Mouse (Mus musculus): ENCODE results near the gene Ogdh. TPM values are rescaled to one million over a fixed set of nuclear protein-coding genes. Genes with fewer than 3 reads are reported as not detected.
"Not testable (repeated sequence)": the region's sequence is repeated elsewhere in the genome, so short reads cannot be mapped to it uniquely, and the experiment has no call there.

Gene Ogdh
- total RNA-seq, 2 experiments from 2014 or later, result 218 to 231 TPM

DNA sequence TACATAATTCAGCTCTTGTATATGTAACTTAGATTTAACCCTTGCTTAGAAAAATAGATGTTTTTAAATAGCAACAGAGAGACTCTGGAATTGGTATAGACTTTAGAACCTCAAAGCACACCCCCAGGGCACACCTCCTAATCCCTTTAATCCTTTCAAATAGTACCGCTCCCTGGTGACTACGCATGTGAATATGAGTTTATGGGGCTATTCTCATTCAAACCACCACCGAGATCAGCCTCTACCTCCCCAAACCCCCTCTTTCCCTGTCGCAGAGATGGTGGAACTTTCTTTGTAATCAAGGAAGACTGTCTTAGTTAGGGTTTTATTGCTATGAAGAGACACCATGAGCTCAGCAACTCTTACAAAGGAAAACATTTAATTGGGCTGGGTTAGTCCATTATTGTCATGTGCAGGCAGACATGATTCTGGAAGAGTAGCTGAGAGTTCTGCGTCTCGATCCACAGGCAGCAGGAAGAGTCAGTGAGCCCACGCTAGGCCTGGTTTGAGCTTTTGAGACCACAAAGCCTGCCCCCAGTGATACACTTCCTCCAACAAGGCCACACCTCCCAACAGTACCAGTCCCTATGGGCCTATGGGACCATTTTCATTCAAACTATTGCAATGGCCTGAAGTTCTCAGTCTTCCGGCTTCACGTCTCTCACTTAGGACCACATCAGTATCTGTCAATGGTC is 73.3 kb downstream of the Ogdh start:
- DNase-seq (ENCODE audit: low spot score in 2 of 2), result no peak

DNA sequence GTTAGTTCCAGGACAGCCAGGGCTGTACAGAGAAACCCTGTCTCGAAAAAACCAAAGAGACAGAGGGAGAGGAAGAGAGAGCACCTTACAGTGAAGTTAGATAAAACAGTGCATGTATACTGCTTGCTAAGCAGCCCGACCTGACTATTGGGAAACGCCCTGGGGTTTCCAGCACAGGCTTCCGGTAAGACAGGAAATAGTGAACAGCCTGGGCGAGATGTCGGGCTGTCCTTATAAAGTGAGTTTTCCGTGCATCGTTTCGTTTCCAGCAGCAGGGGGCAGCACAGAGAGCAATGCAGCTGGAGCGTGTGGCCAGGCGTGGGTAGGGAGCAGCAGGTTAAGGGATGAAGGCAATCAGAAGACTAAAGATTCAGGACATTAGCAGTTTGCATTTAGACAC is 74.5 kb downstream of the Ogdh start:
- DNase-seq (ENCODE audit: low spot score in 2 of 2), result peak; percentile 59 to 72

GRCm38 (mm10) chr11:6366434-6366833 is 75.0 kb downstream of the Ogdh start:
- DNase-seq (ENCODE audit: low spot score in 2 of 2), result no peak

- no peak for DNase-seq (ENCODE audit: low spot score in 2 of 2)
Observed at GRCm38 (mm10) chr11:6367156-6367555, 75.7 kb downstream of the Ogdh start.

- DNase-seq (ENCODE audit: low spot score in 2 of 2), result not testable (repeated sequence)
Observed at GRCm38 (mm10) chr11:6367986-6368385, 76.6 kb downstream of the Ogdh start.

DNA sequence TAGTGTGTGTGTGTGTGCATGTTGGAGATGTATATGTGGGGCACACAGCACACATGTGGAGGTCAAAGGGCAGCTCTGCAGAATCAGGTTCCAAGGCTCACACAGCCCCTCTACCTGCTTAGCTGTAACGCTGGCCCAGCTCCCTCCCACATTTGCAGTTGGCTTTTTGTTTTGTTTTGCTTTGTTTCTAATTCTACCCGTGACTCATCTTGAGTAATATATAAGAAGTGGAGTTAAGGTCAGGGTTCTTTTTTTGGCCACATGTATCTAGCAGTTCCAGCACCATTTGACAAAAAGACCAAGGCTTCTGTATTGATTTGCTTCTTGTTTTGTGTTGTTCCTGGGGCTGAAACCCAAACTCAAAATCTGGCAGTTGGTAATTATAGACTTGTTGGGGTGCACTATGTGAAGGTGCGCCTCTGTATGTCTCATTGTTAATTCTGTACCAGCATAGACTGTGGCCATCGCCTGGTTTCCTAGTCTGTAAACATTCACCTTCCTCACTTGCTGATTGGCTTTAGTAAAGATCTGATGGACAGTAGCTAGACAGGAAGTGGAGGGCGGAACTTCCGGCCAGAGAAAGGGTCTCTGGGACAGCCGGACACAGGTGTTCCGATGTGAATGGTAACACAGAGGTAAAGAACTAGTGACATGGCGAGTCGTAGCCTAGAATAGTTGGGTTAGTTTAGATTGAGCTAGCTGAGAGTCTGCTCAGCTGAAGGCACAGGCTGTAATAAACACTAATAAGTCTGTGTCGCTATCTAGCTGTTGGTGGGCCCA is 80.1 kb downstream of the Ogdh start:
- no peak for DNase-seq (ENCODE audit: low spot score in 2 of 2)

DNA sequence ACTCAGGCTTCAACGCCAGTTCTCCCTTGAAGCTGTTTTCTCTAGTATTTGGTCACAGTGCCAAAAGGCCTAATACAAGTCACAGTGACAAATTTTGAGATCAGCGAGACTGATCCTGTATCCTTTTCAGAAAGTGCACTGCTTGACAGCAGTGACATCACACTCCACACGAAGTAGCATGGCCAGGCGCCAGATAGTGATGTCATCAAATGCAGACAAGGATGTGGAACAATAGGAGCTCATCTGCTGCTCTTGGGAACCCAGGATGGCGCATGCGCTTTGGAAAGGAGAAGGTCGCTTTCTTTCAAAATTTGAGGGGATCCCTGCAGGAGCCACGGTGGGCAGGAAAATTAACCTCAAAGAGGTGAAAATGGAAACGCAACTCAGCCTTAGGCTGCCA is 81.4 kb downstream of the Ogdh start:
- no peak for DNase-seq (ENCODE audit: low spot score in 2 of 2)

DNA sequence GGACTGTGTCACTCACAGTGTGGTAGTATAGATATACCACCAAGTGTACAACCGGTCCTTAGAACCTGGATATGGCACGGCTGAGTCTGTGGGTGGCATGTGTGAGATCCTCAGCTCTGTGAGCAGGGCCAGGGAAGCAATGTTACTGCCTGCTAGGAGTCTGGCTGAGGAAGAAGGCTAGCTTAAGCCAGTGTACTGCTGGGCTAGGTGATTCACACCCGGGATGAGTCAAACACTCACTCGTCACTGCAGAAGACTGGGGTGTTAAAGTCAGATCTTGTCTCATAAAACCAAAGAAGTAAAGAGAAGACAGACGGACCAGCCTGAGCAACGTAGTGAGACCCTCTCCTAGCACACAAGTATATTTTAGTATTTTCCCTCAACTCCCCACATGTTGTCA is 89.5 kb downstream of the Ogdh start:
- DNase-seq (ENCODE audit: low spot score in 2 of 2), result no peak

GRCm38 (mm10) chr11:6388126-6388725 is 96.8 kb downstream of the Ogdh start:
- DNase-seq (ENCODE audit: low spot score in 2 of 2), result peak in 1 of 2 experiments; percentile 2

DNA sequence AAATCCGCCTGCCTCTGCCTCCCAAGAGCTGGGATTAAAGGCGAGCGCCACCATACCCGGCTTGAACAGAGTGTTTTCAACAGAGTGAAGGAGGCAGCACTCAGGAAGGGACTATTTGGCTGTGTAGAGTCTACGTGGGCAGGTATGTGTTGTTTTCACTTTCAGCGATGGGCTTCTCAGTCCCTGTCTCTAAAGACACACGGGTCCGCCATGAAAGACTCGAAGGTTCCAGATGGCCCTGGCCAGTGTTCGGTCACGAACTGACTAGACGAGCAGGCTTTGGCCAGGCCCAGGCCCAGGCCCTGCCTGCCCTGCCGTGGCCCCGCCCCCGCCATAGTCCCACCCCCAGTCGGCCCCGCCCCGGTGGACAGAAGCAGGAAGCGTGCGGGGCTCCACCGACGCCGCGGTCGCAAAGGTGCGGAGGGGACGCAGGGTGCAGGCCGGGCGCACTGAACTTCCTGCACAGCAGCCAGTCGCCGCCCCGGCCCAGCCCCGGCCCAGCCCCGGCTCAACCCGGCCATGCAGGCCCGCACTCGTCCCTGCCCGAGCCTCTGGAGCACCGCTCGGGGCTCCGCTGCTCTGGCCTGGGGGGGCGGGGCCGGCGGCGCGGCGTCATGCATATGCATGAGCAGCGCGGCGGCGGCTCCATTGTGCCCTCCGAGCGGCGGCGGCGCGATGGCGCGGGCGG is 97.4 kb downstream of the Ogdh start, which contains the start of gene Zmiz2:
TSS of gene Zmiz2 (plus strand) at position 349 of the 688 bp plus-strand sequence.
- peak; percentile 94 to 97 for DNase-seq (ENCODE audit: low spot score in 2 of 2)

DNA sequence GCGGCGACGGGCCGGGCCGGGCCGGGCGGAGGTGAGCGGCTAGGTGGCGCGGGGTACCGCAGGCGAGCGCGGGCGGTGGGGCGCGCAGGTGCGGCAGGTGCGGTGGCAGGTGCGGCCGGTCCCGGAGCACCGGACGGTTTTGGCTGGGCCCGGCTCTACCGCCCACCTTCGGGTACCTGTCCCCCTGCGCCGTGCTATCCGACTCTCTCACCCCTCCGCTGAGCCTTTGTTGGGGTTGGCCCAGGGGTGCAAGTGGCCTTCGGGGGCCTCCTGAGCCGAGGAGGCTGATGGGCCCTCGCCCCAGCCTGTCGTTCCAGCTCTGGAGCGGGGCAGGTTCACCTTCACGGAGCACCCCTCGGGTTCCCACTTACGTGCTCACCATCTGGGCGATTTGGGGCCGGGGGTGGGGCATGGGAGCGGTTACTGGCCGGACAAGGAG is 98.1 kb downstream of the Ogdh start:
- no peak for DNase-seq (ENCODE audit: low spot score in 2 of 2)

DNA sequence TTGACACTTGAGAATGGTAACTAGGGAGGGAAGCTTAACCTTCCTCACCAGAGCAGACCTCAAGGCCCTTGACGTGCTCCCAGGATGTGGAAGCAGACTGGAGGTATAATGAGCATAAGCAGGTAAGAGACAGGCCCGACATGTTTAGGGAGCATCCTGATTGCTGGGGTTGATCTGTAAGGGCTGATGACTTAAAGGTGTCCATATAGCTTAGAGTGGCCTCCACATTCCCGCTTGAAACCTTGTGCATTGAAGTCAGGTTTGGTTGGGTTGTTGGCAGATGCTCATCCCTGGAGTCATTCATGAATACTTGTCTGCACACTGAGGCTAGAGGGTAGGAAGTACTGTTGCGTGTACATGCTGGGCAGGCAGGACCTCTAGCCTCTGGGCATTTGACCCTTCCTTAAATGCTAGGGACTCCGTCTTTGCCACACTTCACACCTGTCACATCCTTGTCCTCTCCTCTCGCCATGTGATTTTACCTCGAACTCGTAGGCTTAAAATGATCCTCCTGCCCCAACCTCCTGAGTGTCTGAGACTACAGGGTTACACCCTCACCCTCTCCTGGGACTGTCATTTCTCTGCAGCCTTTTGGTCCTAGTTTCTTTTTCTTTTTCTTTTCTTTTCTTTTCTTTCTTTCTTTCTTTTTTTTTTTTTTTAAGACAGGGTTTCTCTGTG is 99.1 kb downstream of the Ogdh start:
- peak in 1 of 2 experiments; percentile 7 for DNase-seq (ENCODE audit: low spot score in 2 of 2)

DNA sequence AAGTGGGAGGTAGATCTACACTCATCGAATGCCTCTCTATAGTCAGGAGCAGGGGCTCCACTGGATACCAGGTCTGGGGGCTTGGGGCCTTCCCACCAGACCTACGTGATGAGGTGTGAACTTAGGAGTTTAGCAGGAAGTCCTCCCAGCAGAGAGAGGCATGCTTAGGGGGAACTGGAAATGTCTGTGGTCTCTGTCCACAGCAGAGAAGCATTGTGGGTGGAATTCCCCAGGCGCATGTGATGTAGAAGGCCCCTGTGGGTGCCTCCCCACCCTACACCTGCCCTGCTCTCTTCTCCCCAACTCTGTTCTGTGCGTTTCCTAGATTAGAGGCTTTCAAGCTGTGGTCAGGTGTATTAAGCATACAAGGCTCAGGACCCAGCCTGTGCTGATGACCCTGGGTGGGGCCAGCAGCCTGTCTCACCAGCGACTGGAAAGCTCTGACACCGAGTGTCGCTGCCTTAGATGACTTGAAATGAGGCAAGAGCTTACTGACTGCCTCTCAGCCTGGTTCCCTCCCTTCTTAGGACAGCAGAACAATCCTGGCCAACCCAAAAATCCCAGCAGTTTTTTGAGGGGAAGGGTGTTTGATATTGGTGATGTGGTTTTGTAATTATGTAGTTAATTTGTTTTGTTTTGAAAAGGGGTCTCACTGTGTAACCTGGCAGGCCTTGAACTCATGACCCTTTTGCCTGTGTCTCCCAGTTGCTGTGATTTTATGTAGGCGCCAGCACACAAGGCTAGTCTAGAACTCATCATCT is 100.3 kb downstream of the Ogdh start:
- no peak for DNase-seq (ENCODE audit: low spot score in 2 of 2)

- no peak for DNase-seq (ENCODE audit: low spot score in 2 of 2)
Observed at GRCm38 (mm10) chr11:6392857-6393256, 101.4 kb downstream of the Ogdh start.

- peak; percentile 20 for DNase-seq (ENCODE audit: low spot score in 2 of 2)
Observed at GRCm38 (mm10) chr11:6393866-6394265, 102.4 kb downstream of the Ogdh start.

DNA sequence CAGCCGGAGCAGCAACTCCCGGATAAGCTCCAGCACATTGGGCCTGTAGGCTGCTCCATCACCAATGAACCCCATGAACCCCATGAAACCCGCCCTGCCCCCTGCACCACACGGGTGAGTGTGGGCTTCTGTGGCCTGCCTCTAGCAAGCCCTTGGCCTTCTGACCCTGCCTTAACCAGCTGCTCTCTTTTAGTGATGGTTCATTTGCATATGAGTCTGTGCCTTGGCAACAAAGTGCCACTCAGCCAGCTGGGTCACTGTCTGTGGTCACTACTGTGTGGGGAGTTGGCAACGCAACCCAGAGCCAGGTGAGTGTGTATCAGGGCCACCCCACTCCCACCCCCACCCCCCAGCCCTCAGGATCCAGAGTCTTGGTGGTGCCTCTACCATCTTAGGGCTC is 104.1 kb downstream of the Ogdh start:
- peak; percentile 5 to 11 for DNase-seq (ENCODE audit: low spot score in 2 of 2)

DNA sequence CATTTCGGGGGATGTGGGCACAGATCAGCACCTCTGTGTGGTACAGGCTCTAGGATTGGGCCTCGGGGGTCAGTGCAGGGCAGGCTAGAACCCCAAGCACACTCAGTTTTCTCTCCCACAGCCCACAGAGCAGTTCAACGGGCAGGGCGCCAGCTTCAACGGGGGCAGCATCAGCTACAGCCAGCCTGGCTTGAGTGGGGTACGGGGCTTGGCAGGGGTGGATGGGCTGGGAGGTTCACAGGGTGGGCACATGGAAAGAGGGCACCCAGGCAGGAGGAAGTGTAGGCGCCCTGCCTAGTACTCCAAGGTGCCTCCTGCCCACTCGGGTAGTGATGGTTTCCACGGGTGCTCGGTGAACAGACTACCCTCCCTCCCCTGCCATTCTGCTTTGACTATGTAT is 106.7 kb downstream of the Ogdh start:
- DNase-seq (ENCODE audit: low spot score in 2 of 2), result peak in 1 of 2 experiments; percentile 5

DNA sequence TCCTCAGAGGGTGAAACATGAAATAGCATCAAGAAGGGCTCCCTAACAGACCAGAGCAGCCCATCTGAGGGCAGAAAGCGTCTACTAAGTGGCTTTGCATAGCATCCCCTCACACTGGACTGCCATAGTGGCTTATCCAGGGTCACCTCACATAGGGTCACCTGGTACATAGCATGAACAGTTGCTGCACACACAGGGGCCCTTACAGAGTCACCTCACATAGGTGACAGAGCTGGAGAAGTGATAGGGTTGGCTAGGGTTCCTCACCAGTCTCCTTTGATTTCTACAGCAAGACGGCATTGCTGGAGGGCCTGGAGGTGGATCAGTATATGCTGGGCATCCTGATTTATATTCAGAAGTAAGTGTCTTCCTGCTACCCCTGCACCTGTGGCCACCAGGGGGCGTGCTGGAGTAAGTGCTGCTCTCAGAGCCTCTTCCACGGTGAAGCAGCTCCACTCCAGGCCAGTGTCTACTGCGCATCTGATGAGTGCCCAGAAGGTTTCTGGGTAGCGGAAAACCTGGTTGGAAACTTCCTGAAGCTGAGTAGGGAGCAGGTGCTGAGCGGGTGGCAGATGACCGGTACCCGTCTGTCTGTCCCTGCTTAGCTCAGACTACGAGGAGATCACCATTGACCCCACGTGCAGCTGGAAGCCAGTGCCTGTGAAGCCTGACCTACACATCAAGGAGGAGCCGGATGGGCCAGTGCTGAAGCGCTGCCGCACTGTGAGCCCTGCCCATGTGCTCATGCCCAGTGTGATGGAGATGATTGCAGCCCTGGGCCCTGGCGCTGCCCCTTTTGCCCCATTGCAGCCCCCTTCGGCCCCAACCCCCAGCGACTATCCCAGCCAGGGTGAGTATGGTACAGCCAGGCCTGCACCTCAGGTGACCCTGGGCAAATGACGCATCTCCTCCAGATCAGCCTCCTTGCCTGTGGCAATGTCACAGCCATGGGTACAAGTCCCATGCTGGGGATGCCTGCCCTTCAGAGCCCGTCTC is 111.4 kb downstream of the Ogdh start:
- peak; percentile 69 to 71 for DNase-seq (ENCODE audit: low spot score in 2 of 2)

Data from layer of hippocampus, postnatal 10 days (tissue).